Mouse (Mus musculus): Measurements from ENCODE around the gene Zfp648. TPM values are rescaled to one million over a fixed set of nuclear protein-coding genes. Genes with fewer than 3 reads are reported as not detected.

Gene Zfp648
- polyA plus RNA-seq, 1 experiment: not detected

- H3K36me3 ChIP-seq (ENCODE audit: control insufficient read depth, insufficient read depth, low read length): no peaks in the 10 kb centered on the region
- no peaks in the 10 kb centered on the region for H3K27me3 ChIP-seq (ENCODE audit: control insufficient read depth, insufficient read depth, low read length)
- H3K4me3 ChIP-seq (ENCODE audit: extremely low read depth, insufficient read depth, insufficient read length): no peak overlapping the region
- 85% methylated on average over 2 of the region's 2 CpGs for WGBS
- no peak for DNase-seq (ENCODE audit: low read depth in 1 of 2, low spot score in 2 of 2)
- TF ChIP-seq CTCF (IDR thresholded peaks at IDR 0.05; ENCODE audit: extremely low read depth, insufficient read depth, insufficient read length, insufficient replicate concordance) (no peak), POLR2A (IDR thresholded peaks at IDR 0.05; ENCODE audit: low read depth, low read length) (no peak)
- no peak overlapping the region for H3K27ac ChIP-seq (ENCODE audit: insufficient read depth, low read length)
- H3K4me1 ChIP-seq (ENCODE audit: control insufficient read depth, insufficient read depth, insufficient read length): no peaks in the 10 kb centered on the region
Measured at GRCm38 (mm10) chr1:154219991-154220390, 19.0 kb downstream of the Zfp648 start.

- Histone ChIP-seq H3K4me3 (ENCODE audit: extremely low read depth, insufficient read depth, insufficient read length) (no peak overlapping the region), H3K27ac (ENCODE audit: insufficient read depth, low read length) (no peak overlapping the region), H3K36me3 (ENCODE audit: control insufficient read depth, insufficient read depth, low read length) (no peaks in the 10 kb centered on the region), H3K4me1 (ENCODE audit: control insufficient read depth, insufficient read depth, insufficient read length) (no peaks in the 10 kb centered on the region), H3K27me3 (ENCODE audit: control insufficient read depth, insufficient read depth, low read length) (no peaks in the 10 kb centered on the region)
- 94% methylated on average over 3 of the region's 3 CpGs for WGBS
- no peak for TF ChIP-seq CTCF (IDR thresholded peaks at IDR 0.05; ENCODE audit: extremely low read depth, insufficient read depth, insufficient read length, insufficient replicate concordance)
- TF ChIP-seq POLR2A (IDR thresholded peaks at IDR 0.05; ENCODE audit: low read depth, low read length): no peak
- DNase-seq (ENCODE audit: low read depth in 1 of 2, low spot score in 2 of 2): no peak
Measured at GRCm38 (mm10) chr1:154220566-154220965, 19.6 kb downstream of the Zfp648 start.

- no peak overlapping the region for H3K4me3 ChIP-seq (ENCODE audit: extremely low read depth, insufficient read depth, insufficient read length)
- H3K27ac ChIP-seq (ENCODE audit: insufficient read depth, low read length): no peak overlapping the region
- H3K27me3 ChIP-seq (ENCODE audit: control insufficient read depth, insufficient read depth, low read length): no peaks in the 10 kb centered on the region
- H3K4me1 ChIP-seq (ENCODE audit: control insufficient read depth, insufficient read depth, insufficient read length): no peaks in the 10 kb centered on the region
- TF ChIP-seq POLR2A (IDR thresholded peaks at IDR 0.05; ENCODE audit: low read depth, low read length) (no peak), CTCF (IDR thresholded peaks at IDR 0.05; ENCODE audit: extremely low read depth, insufficient read depth, insufficient read length, insufficient replicate concordance) (no peak)
- no peaks in the 10 kb centered on the region for H3K36me3 ChIP-seq (ENCODE audit: control insufficient read depth, insufficient read depth, low read length)
- DNase-seq (ENCODE audit: low read depth in 1 of 2, low spot score in 2 of 2): no peak
- 62% methylated on average over 1 of the region's 1 CpGs for WGBS
Measured at GRCm38 (mm10) chr1:154223807-154224207, 22.8 kb downstream of the Zfp648 start.

GRCm38 (mm10) chr1:154232594-154232993, 31.6 kb downstream of the Zfp648 start:
- Histone ChIP-seq H3K4me3 (ENCODE audit: extremely low read depth, insufficient read depth, insufficient read length) (no peak overlapping the region), H3K4me1 (ENCODE audit: control insufficient read depth, insufficient read depth, insufficient read length) (no peaks in the 10 kb centered on the region), H3K36me3 (ENCODE audit: control insufficient read depth, insufficient read depth, low read length) (no peaks in the 10 kb centered on the region), H3K27ac (ENCODE audit: insufficient read depth, low read length) (no peak overlapping the region), H3K27me3 (ENCODE audit: control insufficient read depth, insufficient read depth, low read length) (no peaks in the 10 kb centered on the region)
- TF ChIP-seq POLR2A (IDR thresholded peaks at IDR 0.05; ENCODE audit: low read depth, low read length): no peak
- TF ChIP-seq CTCF (IDR thresholded peaks at IDR 0.05; ENCODE audit: extremely low read depth, insufficient read depth, insufficient read length, insufficient replicate concordance): no peak
- DNase-seq (ENCODE audit: low read depth in 1 of 2, low spot score in 2 of 2): no peak
- 67% methylated on average over 4 of the region's 4 CpGs for WGBS

- no peak for TF ChIP-seq CTCF (IDR thresholded peaks at IDR 0.05; ENCODE audit: extremely low read depth, insufficient read depth, insufficient read length, insufficient replicate concordance)
- TF ChIP-seq POLR2A (IDR thresholded peaks at IDR 0.05; ENCODE audit: low read depth, low read length): no peak
- 62% methylated on average over 6 of the region's 6 CpGs for WGBS
- no peaks in the 10 kb centered on the region for H3K4me1 ChIP-seq (ENCODE audit: control insufficient read depth, insufficient read depth, insufficient read length)
- no peak overlapping the region for H3K4me3 ChIP-seq (ENCODE audit: extremely low read depth, insufficient read depth, insufficient read length)
- H3K36me3 ChIP-seq (ENCODE audit: control insufficient read depth, insufficient read depth, low read length): no peaks in the 10 kb centered on the region
- DNase-seq (ENCODE audit: low read depth in 1 of 2, low spot score in 2 of 2): no peak
- no peaks in the 10 kb centered on the region for H3K27me3 ChIP-seq (ENCODE audit: control insufficient read depth, insufficient read depth, low read length)
- H3K27ac ChIP-seq (ENCODE audit: insufficient read depth, low read length): no peak overlapping the region
Measured at GRCm38 (mm10) chr1:154233033-154233432, 32.0 kb downstream of the Zfp648 start.

GRCm38 (mm10) chr1:154234814-154235213, 33.8 kb downstream of the Zfp648 start:
- no peak for DNase-seq (ENCODE audit: low read depth in 1 of 2, low spot score in 2 of 2)

GRCm38 (mm10) chr1:154238876-154239275, 37.9 kb downstream of the Zfp648 start:
- TF ChIP-seq POLR2A (IDR thresholded peaks at IDR 0.05; ENCODE audit: low read depth, low read length): no peak
- no peak for TF ChIP-seq CTCF (IDR thresholded peaks at IDR 0.05; ENCODE audit: extremely low read depth, insufficient read depth, insufficient read length, insufficient replicate concordance)
- Histone ChIP-seq H3K27ac (ENCODE audit: insufficient read depth, low read length) (no peak overlapping the region), H3K4me1 (ENCODE audit: control insufficient read depth, insufficient read depth, insufficient read length) (no peaks in the 10 kb centered on the region), H3K4me3 (ENCODE audit: extremely low read depth, insufficient read depth, insufficient read length) (no peak overlapping the region), H3K27me3 (ENCODE audit: control insufficient read depth, insufficient read depth, low read length) (no peaks in the 10 kb centered on the region), H3K36me3 (ENCODE audit: control insufficient read depth, insufficient read depth, low read length) (no peaks in the 10 kb centered on the region)
- DNase-seq (ENCODE audit: low read depth in 1 of 2, low spot score in 2 of 2): no peak

More at GRCm38 (mm10) chr1:154234814-154235213, 33.8 kb downstream of the Zfp648 start:
- Histone ChIP-seq H3K27me3 (ENCODE audit: control insufficient read depth, insufficient read depth, low read length) (no peaks in the 10 kb centered on the region), H3K36me3 (ENCODE audit: control insufficient read depth, insufficient read depth, low read length) (no peaks in the 10 kb centered on the region), H3K4me1 (ENCODE audit: control insufficient read depth, insufficient read depth, insufficient read length) (no peaks in the 10 kb centered on the region), H3K27ac (ENCODE audit: insufficient read depth, low read length) (no peak overlapping the region), H3K4me3 (ENCODE audit: extremely low read depth, insufficient read depth, insufficient read length) (no peak overlapping the region)
- TF ChIP-seq POLR2A (IDR thresholded peaks at IDR 0.05; ENCODE audit: low read depth, low read length) (no peak), CTCF (IDR thresholded peaks at IDR 0.05; ENCODE audit: extremely low read depth, insufficient read depth, insufficient read length, insufficient replicate concordance) (no peak)
- 90% methylated on average over 9 of the region's 9 CpGs for WGBS

Measured in spleen, adult 2 months (tissue).